Mouse (Mus musculus) megakaryocyte progenitor cell, adult 5-6 weeks (primary cell): ENCODE results near the gene Tmed6. TPM values are rescaled to one million over a fixed set of nuclear protein-coding genes. Genes with fewer than 3 reads are reported as not detected.
"Not testable (repeated sequence)": the region's sequence is repeated elsewhere in the genome, so short reads cannot be mapped to it uniquely, and the experiment has no call there.

Experiments
- ATAC-seq: replicated peaks from 2 replicates; pipeline ENCODE4 v1.8.0; 2016; ENCODE audit warnings: mild to moderate bottlenecking, moderate TSS enrichment, inconsistent platforms; ENCODE audit not compliant: poor library complexity
- total RNA-seq, 2 experiments: library from RNA; stranded (forward) in 1 of 2; stranded (reverse) in 1 of 2; fragments of 157-497, 149-512 nt in 1 of 2; fragments of 200-1000 nt in 1 of 2; gene quantifications; 2 replicates each; pipeline versions ENCODE4 v1.2.3 to v1.2.4; 2015 to 2017

Tmed6 gene
- total RNA-seq, 2 experiments from 2014 or later = not detected

GRCm38 (mm10) chr8:107076239-107076888 is 10.9 kb upstream of the Tmed6 start:
- ATAC-seq = no peak

- no peak for ATAC-seq
Measured at GRCm38 (mm10) chr8:107074128-107074527, 8.7 kb upstream of the Tmed6 start.

- 0 out of 2 replicates have a peak, but pooled peaks have one; percentile 24 for ATAC-seq
Measured at GRCm38 (mm10) chr8:107073706-107074105, 8.3 kb upstream of the Tmed6 start.

- ATAC-seq = no peak
Measured at GRCm38 (mm10) chr8:107062613-107063012, 2.8 kb downstream of the Tmed6 start.

GRCm38 (mm10) chr8:107056973-107057369 is 8.5 kb downstream of the Tmed6 start:
- ATAC-seq = peak; percentile 59

- ATAC-seq = peak; percentile 96
Measured at GRCm38 (mm10) chr8:107056076-107056972, 9.1 kb downstream of the Tmed6 start, which contains the start of the genes Cog8 and Nip7. Cog8 (minus strand) TSS chr8:107056689. Nip7 (plus strand) TSS chr8:107056877.

GRCm38 (mm10) chr8:107052046-107052445 is 13.4 kb downstream of the Tmed6 start:
- ATAC-seq = no peak

GRCm38 (mm10) chr8:107049480-107049879 is 16.0 kb downstream of the Tmed6 start:
- no peak for ATAC-seq

GRCm38 (mm10) chr8:107048061-107048941 is 17.1 kb downstream of the Tmed6 start, which contains the start of gene Pdf:
Pdf (minus strand) TSS chr8:107048614.
- peak; percentile 76 for ATAC-seq

GRCm38 (mm10) chr8:107046976-107047375 is 18.5 kb downstream of the Tmed6 start:
- no peak for ATAC-seq

GRCm38 (mm10) chr8:107045478-107045877 is 20.0 kb downstream of the Tmed6 start:
- ATAC-seq = no peak

GRCm38 (mm10) chr8:107040632-107041031 is 24.8 kb downstream of the Tmed6 start:
- peak; percentile 64 for ATAC-seq

- no peak for ATAC-seq
Measured at GRCm38 (mm10) chr8:107036626-107037025, 28.8 kb downstream of the Tmed6 start.

- no peak for ATAC-seq
Measured at GRCm38 (mm10) chr8:107035641-107036040, 29.8 kb downstream of the Tmed6 start.

GRCm38 (mm10) chr8:107033609-107034008 is 31.8 kb downstream of the Tmed6 start:
- ATAC-seq = not testable (repeated sequence)

- 0 out of 2 replicates have a peak, but pooled peaks have one; percentile 1 for ATAC-seq
Measured at GRCm38 (mm10) chr8:107031577-107032090, 33.8 kb downstream of the Tmed6 start.

GRCm38 (mm10) chr8:107030650-107031576 is 34.5 kb downstream of the Tmed6 start, which contains the start of gene Vps4a:
Vps4a (plus strand) TSS chr8:107031222.
- ATAC-seq = peak; percentile 90

- peak; percentile 52 for ATAC-seq
Measured at GRCm38 (mm10) chr8:107030058-107030457, 35.4 kb downstream of the Tmed6 start.

GRCm38 (mm10) chr8:107029310-107029709 is 36.1 kb downstream of the Tmed6 start:
- no peak for ATAC-seq
